Mouse (Mus musculus): ENCODE measurements at regions not wholly inside any gene's neighbourhood (a gene's known extent, or its start where the extent isn't known, plus 50 kb on each side); places are given as distances from the start of the nearest gene placed in this dataset.
"Not testable (repeated sequence)": the region's sequence is repeated elsewhere in the genome, so short reads cannot be mapped to it uniquely, and the experiment has no call there.

DNA sequence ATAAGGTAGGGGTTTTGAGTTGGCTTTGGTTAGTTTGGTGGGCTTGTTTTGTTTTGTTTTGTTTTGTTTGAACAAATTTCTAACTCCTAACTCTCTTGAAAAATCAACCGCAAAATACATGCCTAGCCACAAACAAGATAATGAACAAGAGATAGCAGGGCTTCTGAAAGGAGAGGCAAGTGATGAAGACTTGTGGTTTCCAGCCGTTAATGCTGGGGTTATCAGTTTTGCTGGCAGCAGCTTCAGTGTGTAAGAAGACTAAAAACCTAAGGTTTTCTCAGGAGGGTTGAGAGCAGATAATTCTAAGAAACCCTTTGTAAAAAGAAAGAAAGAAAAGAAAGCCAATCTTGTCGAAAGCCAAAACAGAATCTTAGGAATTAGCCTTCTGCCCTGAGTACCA is 115.6 kb downstream of the Dad1 start:
- H3K9ac ChIP-seq (ENCODE audit: low read depth, low read length), result no peak overlapping the region
- H3K36me3 ChIP-seq (ENCODE audit: control insufficient read depth, insufficient read depth, low read length), result no peaks in the 10 kb centered on the region
- H3K4me1 ChIP-seq (ENCODE audit: control insufficient read depth, insufficient read depth, low read length), result no peaks in the 10 kb centered on the region
- 76% methylated on average over 3 of the region's 3 CpGs for WGBS
- H3K4me3 ChIP-seq (ENCODE audit: low read length), result no peak overlapping the region
- H3K27me3 ChIP-seq (replicated peaks; ENCODE audit: control insufficient read depth, insufficient read depth, low read length), result no peaks in the 10 kb centered on the region
- H3K9me3 ChIP-seq (ENCODE audit: control insufficient read depth, low read length), result no peaks in the 10 kb centered on the region
- ATAC-seq, result no peak
- no peak overlapping the region for H3K4me2 ChIP-seq (ENCODE audit: low read depth, low read length)
- H3K27ac ChIP-seq (ENCODE audit: low read length), result no peak overlapping the region

DNA sequence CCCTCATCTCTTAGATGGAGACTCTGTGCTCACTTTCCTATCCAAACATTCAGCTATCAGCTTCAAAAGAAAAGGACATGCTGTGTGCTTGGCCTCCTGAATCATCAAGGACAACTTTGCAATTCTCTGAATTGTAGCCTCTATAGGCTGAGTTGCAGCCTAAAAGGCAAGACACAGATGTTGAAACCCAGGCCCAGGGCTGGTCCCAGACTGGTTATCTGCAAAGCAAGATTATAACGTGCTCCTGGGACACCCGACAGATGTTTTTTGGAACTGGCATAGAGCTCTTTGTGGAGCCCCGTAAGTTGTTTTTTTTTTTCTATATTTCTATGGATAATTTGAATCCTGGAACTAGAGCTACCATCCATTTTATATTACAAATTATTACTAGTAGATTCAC is 117.4 kb downstream of the Dad1 start:
- no peaks in the 10 kb centered on the region for H3K4me1 ChIP-seq (ENCODE audit: control insufficient read depth, insufficient read depth, low read length)
- H3K4me3 ChIP-seq (ENCODE audit: low read length), result no peak overlapping the region
- no peak for ATAC-seq
- H3K9me3 ChIP-seq (ENCODE audit: control insufficient read depth, low read length), result no peaks in the 10 kb centered on the region
- H3K36me3 ChIP-seq (ENCODE audit: control insufficient read depth, insufficient read depth, low read length), result no peaks in the 10 kb centered on the region
- H3K27me3 ChIP-seq (replicated peaks; ENCODE audit: control insufficient read depth, insufficient read depth, low read length), result no peaks in the 10 kb centered on the region
- WGBS, result 85% methylated on average over 3 of the region's 3 CpGs
- no peak overlapping the region for H3K9ac ChIP-seq (ENCODE audit: low read depth, low read length)
- no peak overlapping the region for H3K4me2 ChIP-seq (ENCODE audit: low read depth, low read length)
- no peak overlapping the region for H3K27ac ChIP-seq (ENCODE audit: low read length)

DNA sequence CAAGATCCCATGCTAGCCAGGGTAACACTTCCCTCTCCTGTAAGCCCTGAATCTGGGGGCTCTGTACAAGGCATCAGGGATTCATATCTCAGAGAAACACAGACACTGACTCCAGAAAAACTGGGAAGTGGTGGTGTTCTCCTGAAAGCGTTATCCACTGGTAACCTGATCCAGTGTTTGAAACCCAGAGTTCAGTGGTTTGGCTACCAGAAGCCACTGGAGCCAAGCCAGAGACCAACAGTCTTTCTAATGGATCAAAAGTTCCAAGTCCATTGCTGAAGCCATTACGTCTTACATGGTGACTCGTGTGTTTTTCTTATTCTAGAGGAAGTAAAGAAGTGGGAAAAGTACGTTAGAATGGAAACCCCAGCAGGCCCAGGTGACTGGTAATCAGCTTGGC is 125.6 kb downstream of the Dad1 start:
- Histone ChIP-seq H3K4me1 (ENCODE audit: control insufficient read depth, insufficient read depth, low read length) (no peaks in the 10 kb centered on the region), H3K27ac (ENCODE audit: low read length) (no peak overlapping the region), H3K36me3 (ENCODE audit: control insufficient read depth, insufficient read depth, low read length) (no peaks in the 10 kb centered on the region), H3K9ac (ENCODE audit: low read depth, low read length) (no peak overlapping the region), H3K4me2 (ENCODE audit: low read depth, low read length) (no peak overlapping the region), H3K27me3 (replicated peaks; ENCODE audit: control insufficient read depth, insufficient read depth, low read length) (no peaks in the 10 kb centered on the region), H3K4me3 (ENCODE audit: low read length) (no peak overlapping the region), H3K9me3 (ENCODE audit: control insufficient read depth, low read length) (no peaks in the 10 kb centered on the region)
- ATAC-seq, result no peak
- 66% methylated on average over 4 of the region's 4 CpGs for WGBS

DNA sequence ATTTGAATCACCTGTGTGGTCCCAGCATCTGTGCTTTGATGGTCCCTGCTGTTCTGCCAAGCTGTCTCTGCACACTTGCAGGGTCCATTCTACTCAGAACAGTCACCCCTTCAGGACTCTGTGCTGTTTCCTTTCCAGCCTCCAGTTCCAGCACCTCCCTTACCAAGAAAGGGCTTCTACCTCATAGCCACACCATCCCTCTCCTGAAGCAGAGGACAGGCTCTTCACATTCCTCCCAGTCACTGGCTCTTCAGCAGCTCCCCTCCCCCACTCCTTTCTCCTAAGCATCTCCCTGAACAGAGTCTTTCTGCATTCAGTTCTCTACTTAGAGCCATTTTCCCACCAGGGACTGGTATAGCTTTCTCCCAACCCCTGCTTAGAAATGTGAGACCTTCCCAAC is 128.4 kb downstream of the Dad1 start:
- Histone ChIP-seq H3K4me1 (ENCODE audit: control insufficient read depth, insufficient read depth, low read length) (peaks cover 3% of the 10 kb centered on the region; the same call in 1 of the 2 replicates), H3K9ac (ENCODE audit: low read depth, low read length) (no peak overlapping the region), H3K9me3 (ENCODE audit: control insufficient read depth, low read length) (no peaks in the 10 kb centered on the region), H3K27me3 (replicated peaks; ENCODE audit: control insufficient read depth, insufficient read depth, low read length) (no peaks in the 10 kb centered on the region), H3K36me3 (ENCODE audit: control insufficient read depth, insufficient read depth, low read length) (no peaks in the 10 kb centered on the region), H3K4me2 (ENCODE audit: low read depth, low read length) (no peak overlapping the region), H3K4me3 (ENCODE audit: low read length) (no peak overlapping the region), H3K27ac (ENCODE audit: low read length) (no peak overlapping the region)
- no peak for ATAC-seq

DNA sequence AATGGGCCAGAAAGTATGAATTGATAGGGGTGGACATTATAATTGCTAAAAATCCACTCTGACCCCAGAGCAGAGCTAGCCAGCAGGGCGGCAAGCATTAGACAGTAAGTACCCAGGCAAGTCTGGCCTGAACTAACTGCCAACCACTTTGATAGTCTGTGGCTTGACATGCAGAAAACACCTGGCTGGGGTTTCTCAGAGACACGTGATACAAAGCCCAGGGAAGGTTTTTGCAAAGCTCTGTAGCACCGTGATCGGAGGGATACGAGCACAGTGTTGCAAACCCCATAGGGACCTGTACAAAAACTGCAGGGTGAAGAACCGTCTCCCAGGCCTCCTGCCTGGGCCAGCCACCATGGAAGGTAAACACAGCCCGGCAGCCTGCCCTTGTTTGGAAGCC is 131.9 kb downstream of the Dad1 start:
- no peaks in the 10 kb centered on the region for H3K27me3 ChIP-seq (replicated peaks; ENCODE audit: control insufficient read depth, insufficient read depth, low read length)
- H3K4me2 ChIP-seq (ENCODE audit: low read depth, low read length), result no peak overlapping the region
- H3K4me1 ChIP-seq (ENCODE audit: control insufficient read depth, insufficient read depth, low read length), result peaks cover 3% of the 10 kb centered on the region; the same call in 1 of the 2 replicates
- ATAC-seq, result no peak
- no peak overlapping the region for H3K27ac ChIP-seq (ENCODE audit: low read length)
- H3K9me3 ChIP-seq (ENCODE audit: control insufficient read depth, low read length), result no peaks in the 10 kb centered on the region
- 54% methylated on average over 7 of the region's 7 CpGs for WGBS
- no peaks in the 10 kb centered on the region for H3K36me3 ChIP-seq (ENCODE audit: control insufficient read depth, insufficient read depth, low read length)
- no peak overlapping the region for H3K9ac ChIP-seq (ENCODE audit: low read depth, low read length)
- no peak overlapping the region for H3K4me3 ChIP-seq (ENCODE audit: low read length)

DNA sequence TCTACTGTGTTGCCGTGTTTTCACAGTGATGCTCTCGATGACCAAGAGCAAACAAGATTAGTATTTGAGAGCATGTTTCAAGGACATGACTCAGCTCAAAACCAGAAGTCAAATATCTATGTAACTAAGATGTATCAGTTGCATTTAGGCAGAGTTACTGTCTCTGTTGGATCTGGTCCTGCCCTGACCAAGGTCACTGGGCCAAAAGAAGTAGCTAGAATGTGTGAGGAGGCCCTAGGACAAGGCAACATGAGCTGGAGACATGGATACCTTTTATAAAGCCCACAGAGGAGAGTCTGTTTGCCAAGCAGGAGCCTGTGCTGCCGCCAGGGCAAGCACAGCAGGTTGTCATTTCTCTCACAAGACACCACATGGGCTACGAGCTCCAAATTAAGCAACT is 132.6 kb downstream of the Dad1 start:
- Histone ChIP-seq H3K9ac (ENCODE audit: low read depth, low read length) (no peak overlapping the region), H3K4me3 (ENCODE audit: low read length) (no peak overlapping the region), H3K27ac (ENCODE audit: low read length) (no peak overlapping the region), H3K4me1 (ENCODE audit: control insufficient read depth, insufficient read depth, low read length) (peaks cover 3% of the 10 kb centered on the region; the same call in 1 of the 2 replicates), H3K4me2 (ENCODE audit: low read depth, low read length) (no peak overlapping the region), H3K27me3 (replicated peaks; ENCODE audit: control insufficient read depth, insufficient read depth, low read length) (no peaks in the 10 kb centered on the region), H3K9me3 (ENCODE audit: control insufficient read depth, low read length) (no peaks in the 10 kb centered on the region), H3K36me3 (ENCODE audit: control insufficient read depth, insufficient read depth, low read length) (no peaks in the 10 kb centered on the region)
- WGBS, result 83% methylated on average over 4 of the region's 4 CpGs
- no peak for ATAC-seq

DNA sequence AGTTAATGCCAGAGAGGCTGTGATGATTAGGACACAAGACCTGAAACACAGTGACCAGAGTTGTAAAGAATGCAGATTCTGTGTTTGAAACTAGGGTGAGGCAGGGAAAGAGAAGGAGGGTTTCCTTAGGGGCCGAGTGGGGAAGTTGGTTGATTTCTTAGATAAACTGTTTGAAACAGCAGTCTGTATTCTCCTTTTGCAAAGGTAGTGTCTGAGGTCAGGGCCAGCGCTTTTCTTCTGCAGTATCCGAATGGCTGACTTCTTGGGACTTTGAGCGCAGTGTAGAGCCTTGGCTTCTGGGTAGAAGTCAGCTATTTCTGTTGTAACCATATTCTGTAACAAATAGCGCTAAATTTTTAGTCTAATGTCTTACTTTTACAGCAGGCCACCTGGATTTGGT is 133.7 kb downstream of the Dad1 start:
- Histone ChIP-seq H3K4me3 (ENCODE audit: low read length) (no peak overlapping the region), H3K4me1 (ENCODE audit: control insufficient read depth, insufficient read depth, low read length) (peaks cover 3% of the 10 kb centered on the region; the same call in 1 of the 2 replicates), H3K27me3 (replicated peaks; ENCODE audit: control insufficient read depth, insufficient read depth, low read length) (no peaks in the 10 kb centered on the region), H3K9ac (ENCODE audit: low read depth, low read length) (no peak overlapping the region), H3K27ac (ENCODE audit: low read length) (no peak overlapping the region), H3K36me3 (ENCODE audit: control insufficient read depth, insufficient read depth, low read length) (no peaks in the 10 kb centered on the region), H3K4me2 (ENCODE audit: low read depth, low read length) (no peak overlapping the region), H3K9me3 (ENCODE audit: control insufficient read depth, low read length) (no peaks in the 10 kb centered on the region)
- WGBS, result 90% methylated on average over 5 of the region's 5 CpGs
- no peak for ATAC-seq

DNA sequence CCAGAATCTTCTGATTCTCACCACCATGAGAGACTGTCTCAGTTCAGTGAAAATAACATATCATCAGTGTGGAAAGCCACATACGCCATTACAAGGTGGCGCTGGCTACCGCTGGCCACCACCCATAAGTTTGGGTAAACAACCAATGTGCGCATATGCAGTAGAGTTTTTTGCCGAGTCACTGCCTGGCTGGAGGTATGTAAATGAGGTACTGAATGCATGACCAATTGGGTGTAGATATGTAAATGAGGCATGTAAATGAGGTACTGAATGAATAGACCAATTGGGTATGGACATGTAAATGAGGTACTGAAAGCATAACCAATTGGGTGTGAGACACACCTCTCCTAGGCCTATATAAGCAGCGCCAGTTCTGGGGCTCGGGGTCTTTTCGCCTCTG is 136.3 kb downstream of the Dad1 start:
- ATAC-seq; H3K9me3 ChIP-seq (ENCODE audit: control insufficient read depth, low read length); H3K4me1 ChIP-seq (ENCODE audit: control insufficient read depth, insufficient read depth, low read length); H3K27ac ChIP-seq (ENCODE audit: low read length); H3K9ac ChIP-seq (ENCODE audit: low read depth, low read length); H3K27me3 ChIP-seq (replicated peaks; ENCODE audit: control insufficient read depth, insufficient read depth, low read length); H3K4me2 ChIP-seq (ENCODE audit: low read depth, low read length); H3K36me3 ChIP-seq (ENCODE audit: control insufficient read depth, insufficient read depth, low read length); H3K4me3 ChIP-seq (ENCODE audit: low read length): not testable (repeated sequence)
- 94% methylated on average over 8 of the region's 8 CpGs for WGBS

DNA sequence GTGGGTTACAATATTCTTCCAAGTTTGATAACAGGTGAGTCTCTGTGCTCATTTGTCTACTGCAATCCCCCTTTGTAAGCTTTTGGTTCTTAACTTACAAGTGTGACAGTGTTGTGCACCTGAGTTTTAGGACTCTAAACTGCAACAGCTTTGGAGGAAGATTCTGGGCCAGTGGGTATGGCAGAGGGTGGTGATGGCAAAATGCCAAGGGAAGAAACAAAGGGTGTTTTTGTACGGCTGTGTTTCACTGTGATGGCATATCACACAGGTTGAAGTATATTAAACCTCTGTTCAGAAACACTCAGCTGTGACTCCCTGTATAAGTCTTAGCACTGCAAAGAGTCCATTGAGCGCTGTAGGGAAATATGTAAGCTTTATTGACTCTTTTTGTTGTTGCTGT is 140.7 kb downstream of the Dad1 start:
- Histone ChIP-seq H3K4me2 (ENCODE audit: low read depth, low read length) (no peak overlapping the region), H3K36me3 (ENCODE audit: control insufficient read depth, insufficient read depth, low read length) (no peaks in the 10 kb centered on the region), H3K27ac (ENCODE audit: low read length) (no peak overlapping the region), H3K4me1 (ENCODE audit: control insufficient read depth, insufficient read depth, low read length) (peaks cover 14% of the 10 kb centered on the region), H3K27me3 (replicated peaks; ENCODE audit: control insufficient read depth, insufficient read depth, low read length) (no peaks in the 10 kb centered on the region), H3K9me3 (ENCODE audit: control insufficient read depth, low read length) (no peaks in the 10 kb centered on the region), H3K9ac (ENCODE audit: low read depth, low read length) (no peak overlapping the region), H3K4me3 (ENCODE audit: low read length) (no peak overlapping the region)
- WGBS, result 66% methylated on average over 2 of the region's 2 CpGs
- 0 out of 2 replicates have a peak, but pooled peaks have one; percentile 30 for ATAC-seq

DNA sequence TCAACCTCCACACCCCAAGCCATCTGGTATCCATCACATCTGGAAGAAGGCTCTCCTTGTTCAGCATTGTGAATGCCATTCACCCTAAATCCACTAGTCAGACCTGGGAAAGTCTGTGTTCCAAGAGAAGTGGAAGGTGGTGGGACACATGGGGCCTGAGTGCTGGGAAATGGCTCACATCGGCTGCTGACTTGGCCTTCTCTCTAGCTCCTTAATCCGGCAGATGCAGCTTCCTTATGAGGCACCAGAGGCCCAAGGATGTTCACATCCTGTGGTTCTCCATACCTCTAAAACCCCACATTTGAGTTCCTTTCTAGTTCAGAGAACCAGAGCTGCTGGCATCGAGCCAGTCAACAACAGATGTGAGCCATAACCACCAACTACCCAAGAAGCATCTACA is 142.9 kb downstream of the Dad1 start:
- Histone ChIP-seq H3K9ac (ENCODE audit: low read depth, low read length) (no peak overlapping the region), H3K4me1 (ENCODE audit: control insufficient read depth, insufficient read depth, low read length) (peaks cover 19% of the 10 kb centered on the region), H3K4me2 (ENCODE audit: low read depth, low read length) (no peak overlapping the region), H3K27ac (ENCODE audit: low read length) (no peak overlapping the region), H3K4me3 (ENCODE audit: low read length) (no peak overlapping the region), H3K27me3 (replicated peaks; ENCODE audit: control insufficient read depth, insufficient read depth, low read length) (no peaks in the 10 kb centered on the region), H3K36me3 (ENCODE audit: control insufficient read depth, insufficient read depth, low read length) (no peaks in the 10 kb centered on the region), H3K9me3 (ENCODE audit: control insufficient read depth, low read length) (no peaks in the 10 kb centered on the region)
- no peak for ATAC-seq
- WGBS, result 68% methylated on average over 3 of the region's 3 CpGs
